Mouse (Mus musculus) stomach, postnatal 0 days (tissue): ENCODE results near the gene Itprid1. TPM values are rescaled to one million over a fixed set of nuclear protein-coding genes. Genes with fewer than 3 reads are reported as not detected.

Experiments used
- ATAC-seq: fragments of 200-750 bp; cut with Nextera tagmentation; 2 replicates; pipeline ENCODE4 v1.8.0; 2017; ENCODE audit not compliant: low FRiP score, low TSS enrichment
- DNase-seq: peaks from one replicate; pipeline ENCODE4 v3.0.0-alpha.2; 2016; ENCODE audit warnings: low spot score
- H3K27ac ChIP-seq: fragments of 300-500 bp; sonication (generic); replicated peaks from 2 replicates; pipeline ENCODE4 v1.5.1; 2014; ENCODE audit warnings: mild to moderate bottlenecking, control low read depth
- H3K27me3 ChIP-seq: fragments of 300-500 bp; sonication (generic); 2 replicates; pipeline ENCODE4 v1.6.1; 2014; ENCODE audit warnings: low read length; ENCODE audit not compliant: control insufficient read depth, insufficient read depth
- H3K36me3 ChIP-seq: fragments of 300-500 bp; sonication (generic); 2 replicates; pipeline ENCODE4 v1.6.1; 2014; ENCODE audit warnings: low read length, mixed read lengths; ENCODE audit not compliant: control insufficient read depth, insufficient read depth
- H3K4me1 ChIP-seq: fragments of 300-500 bp; sonication (generic); replicated peaks from 2 replicates; pipeline ENCODE4 v1.6.1; 2014; ENCODE audit warnings: antibody characterized with exemption; ENCODE audit not compliant: control insufficient read depth, insufficient read depth
- H3K4me2 ChIP-seq: fragments of 300-500 bp; sonication (generic); replicated peaks from 2 replicates; pipeline ENCODE4 v1.6.1; 2014; ENCODE audit warnings: low read depth, mild to moderate bottlenecking, control low read depth, moderate library complexity
- H3K4me3 ChIP-seq: fragments of 300-500 bp; sonication (generic); 2 replicates; pipeline ENCODE4 v1.5.1; 2014; ENCODE audit warnings: low read depth, low read length, control low read depth
- H3K9ac ChIP-seq: fragments of 300-500 bp; sonication (generic); 2 replicates; pipeline ENCODE4 v1.6.1; 2014; ENCODE audit warnings: mild to moderate bottlenecking, low read length, control low read depth, mixed read lengths
- H3K9me3 ChIP-seq: fragments of 300-500 bp; sonication (generic); 2 replicates; pipeline ENCODE4 v1.6.1; 2016; ENCODE audit warnings: low read length; ENCODE audit not compliant: control insufficient read depth
- CTCF ChIP-seq: IDR thresholded peaks from 2 replicates; pipeline ENCODE4 v1.5.1; 2016; ENCODE audit warnings: antibody characterized with exemption, low read depth, mild to moderate bottlenecking, moderate library complexity
- EP300 ChIP-seq: optimal IDR thresholded peaks from 2 replicates; pipeline ENCODE3; 2016; ENCODE audit warnings: antibody characterized with exemption
- WGBS: fragments of 180-500 bp; shearing (Covaris S2); extraction: QIAGEN DNeasy Blood & Tissue Kit; methylation state at CpG from one replicate; pipeline ENCODE4 v1.1.7; 2014; 5-methylcytosine and 5-hydroxymethylcytosine counted together
- polyA plus RNA-seq: library from polyadenylated mRNA; unstranded; fragments of >200 nt; fragmentation: Nextera tagmentation; extraction: Ambion mirVana; gene quantifications from 2 replicates; pipeline ENCODE4 v1.2.1, GENCODE M21; 2015

Itprid1 gene
- polyA plus RNA-seq, 1 experiment from 2014 or later, result 0.24 TPM

DNA sequence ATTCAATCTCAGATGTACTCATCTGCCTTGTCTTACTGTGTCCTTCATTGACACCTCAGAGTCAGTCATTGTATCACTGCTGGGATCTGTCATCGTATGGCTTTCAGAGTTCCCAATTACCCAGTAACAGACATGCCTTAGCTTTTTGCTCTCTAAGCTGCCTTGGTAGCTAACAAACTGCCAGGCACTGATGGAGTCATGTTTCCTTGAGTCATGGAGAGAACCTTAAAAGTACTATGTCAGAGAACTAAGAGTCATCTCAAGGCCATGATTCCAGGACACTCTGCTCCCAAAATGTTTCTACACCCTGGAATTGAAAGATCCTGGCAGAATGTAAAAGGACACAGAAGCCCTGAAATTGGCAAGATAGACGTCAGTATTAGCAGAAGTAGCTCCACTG, 143.1 kb downstream of the Itprid1 start:
- DNase-seq, result no peak
- 85% methylated on average over 2 of the region's 2 CpGs for WGBS
- Histone ChIP-seq H3K9ac (no peak overlapping the region), H3K4me3 (no peak overlapping the region), H3K27ac (no peak overlapping the region), H3K4me1 (no peaks in the 10 kb centered on the region), H3K4me2 (no peak overlapping the region), H3K9me3 (no peaks in the 10 kb centered on the region), H3K36me3 (no peaks in the 10 kb centered on the region), H3K27me3 (no peaks in the 10 kb centered on the region)
- TF ChIP-seq EP300 (no peak), CTCF (no peak)
- no peak for ATAC-seq

DNA sequence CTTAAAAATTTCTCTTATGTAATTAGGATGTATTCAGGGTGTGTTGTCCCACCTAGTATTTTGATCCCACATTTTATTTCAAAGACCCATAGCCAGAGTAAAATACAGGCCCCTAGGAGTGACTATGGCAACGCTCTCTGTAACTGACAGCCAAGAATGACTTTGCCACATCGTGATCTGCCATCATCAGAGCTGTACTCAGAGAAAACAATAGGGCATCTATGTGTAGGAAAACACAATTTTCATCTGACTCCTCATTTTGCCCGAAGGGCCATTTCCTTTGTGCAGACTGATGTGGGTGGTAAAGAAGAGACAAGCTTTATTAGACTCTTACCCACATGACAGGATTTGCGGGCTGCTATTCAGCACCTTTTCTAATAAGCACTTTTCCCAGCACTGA, 172.0 kb downstream of the Itprid1 start:
- no peaks in the 10 kb centered on the region for H3K27me3 ChIP-seq
- DNase-seq (no peak), ATAC-seq (no peak)
- 80% methylated on average over 4 of the region's 4 CpGs for WGBS
- H3K4me2 ChIP-seq, result no peak overlapping the region
- no peak overlapping the region for H3K27ac ChIP-seq
- no peaks in the 10 kb centered on the region for H3K4me1 ChIP-seq
- TF ChIP-seq CTCF (no peak), EP300 (no peak)
- no peak overlapping the region for H3K9ac ChIP-seq
- H3K4me3 ChIP-seq, result no peak overlapping the region
- H3K9me3 ChIP-seq, result no peaks in the 10 kb centered on the region
- no peaks in the 10 kb centered on the region for H3K36me3 ChIP-seq

DNA sequence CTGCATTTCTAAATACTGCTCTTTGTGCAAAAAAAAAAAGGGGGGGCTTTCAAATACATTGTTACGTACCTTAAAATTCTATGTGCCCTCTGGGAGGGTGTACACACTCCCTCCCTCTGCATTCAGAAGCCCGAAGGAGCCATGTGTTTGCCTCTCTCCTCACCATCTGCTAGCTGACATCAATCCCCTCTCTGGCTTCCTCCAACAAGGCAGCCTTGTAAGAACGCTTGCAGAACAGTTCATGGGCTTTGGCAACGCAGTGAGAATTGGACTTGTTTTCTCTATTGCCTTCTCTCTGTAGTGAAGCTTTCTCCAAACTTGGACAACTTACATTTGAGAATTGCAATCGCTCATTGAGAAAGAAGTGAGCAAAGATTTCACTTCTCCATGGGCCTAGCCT, 175.7 kb downstream of the Itprid1 start:
- Histone ChIP-seq H3K9ac (no peak overlapping the region), H3K27ac (no peak overlapping the region), H3K27me3 (no peaks in the 10 kb centered on the region), H3K4me3 (no peak overlapping the region), H3K4me1 (no peaks in the 10 kb centered on the region), H3K9me3 (no peaks in the 10 kb centered on the region), H3K36me3 (no peaks in the 10 kb centered on the region), H3K4me2 (no peak overlapping the region)
- ATAC-seq (no peak), DNase-seq (no peak)
- TF ChIP-seq EP300 (no peak), CTCF (no peak)
- 74% methylated on average over 5 of the region's 5 CpGs for WGBS

DNA sequence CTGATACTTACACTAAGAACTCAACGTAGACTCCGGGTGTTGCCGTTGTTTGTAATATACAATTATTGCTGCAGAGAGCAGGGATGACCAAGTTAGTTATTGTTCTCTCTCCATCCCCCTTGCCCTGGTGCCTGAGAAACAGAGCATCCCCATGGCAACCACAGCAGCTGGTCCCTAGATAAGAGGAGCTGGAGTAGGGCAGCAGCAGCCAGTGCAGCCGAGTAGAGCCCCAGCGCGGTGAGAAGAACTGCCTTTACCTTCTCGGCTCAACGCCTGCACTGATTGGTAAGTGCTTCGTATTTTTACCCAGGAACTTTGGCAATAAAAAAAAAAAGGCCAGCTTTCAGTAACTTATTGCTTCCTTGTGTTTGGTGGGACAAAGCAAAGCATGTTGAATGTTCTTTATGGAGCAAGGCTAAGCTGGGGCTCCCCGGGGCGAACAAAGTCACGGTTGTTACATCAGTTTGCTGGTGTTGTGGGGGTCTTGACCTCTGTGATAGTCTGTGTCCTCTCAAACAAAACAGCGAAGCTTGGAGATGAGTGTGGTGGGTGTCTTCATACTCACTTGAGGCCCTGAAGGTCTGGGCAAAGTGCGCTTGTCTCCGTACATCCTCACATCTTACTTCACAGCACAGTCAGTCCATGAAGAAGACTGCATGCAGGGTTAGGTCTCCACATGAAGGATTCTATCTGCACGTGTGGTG, 180.7 kb downstream of the Itprid1 start, which contains the start of gene Ppp1r17:
TSS of gene Ppp1r17 (plus strand) at position 207 of the 704 bp plus-strand sequence.
- no peak for ATAC-seq
- TF ChIP-seq EP300 (no peak), CTCF (no peak)
- Histone ChIP-seq H3K27me3 (no peaks in the 10 kb centered on the region), H3K4me2 (no peak within 1 kb of the TSS), H3K9ac (no peak within 1 kb of the TSS), H3K4me3 (no peak within 1 kb of the TSS), H3K27ac (no peak within 1 kb of the TSS), H3K4me1 (no peaks in the 10 kb centered on the region), H3K36me3 (no peaks in the 10 kb centered on the region), H3K9me3 (no peaks in the 10 kb centered on the region)
- no peak for DNase-seq
- 70% methylated on average over 16 of the region's 16 CpGs for WGBS

GRCm38 (mm10) chr6:56019632-56020031, 182.9 kb downstream of the Itprid1 start:
- TF ChIP-seq EP300, result no peak
- no peak for TF ChIP-seq CTCF
- ATAC-seq, result no peak
- 48% methylated on average over 2 of the region's 2 CpGs for WGBS
- Histone ChIP-seq H3K9me3 (no peaks in the 10 kb centered on the region), H3K36me3 (no peaks in the 10 kb centered on the region), H3K9ac (no peak overlapping the region), H3K4me1 (no peaks in the 10 kb centered on the region), H3K4me3 (no peak overlapping the region), H3K27me3 (no peaks in the 10 kb centered on the region), H3K4me2 (no peak overlapping the region), H3K27ac (no peak overlapping the region)
- DNase-seq, result no peak

- H3K36me3 ChIP-seq, result no peaks in the 10 kb centered on the region
- no peaks in the 10 kb centered on the region for H3K4me1 ChIP-seq
- no peak overlapping the region for H3K4me3 ChIP-seq
- H3K9ac ChIP-seq, result no peak overlapping the region
- no peak for TF ChIP-seq EP300
- TF ChIP-seq CTCF, result peak; percentile 52
- ATAC-seq (no peak), DNase-seq (no peak)
- 61% methylated on average over 2 of the region's 2 CpGs for WGBS
- no peaks in the 10 kb centered on the region for H3K27me3 ChIP-seq
- H3K27ac ChIP-seq, result no peak overlapping the region
- H3K9me3 ChIP-seq, result no peaks in the 10 kb centered on the region
- no peak overlapping the region for H3K4me2 ChIP-seq
These were observed 188.8 kb downstream of the Itprid1 start for GRCm38 (mm10) chr6:56025533-56025932.
